Mouse (Mus musculus) activated CD4-positive, CD25-positive, alpha-beta regulatory T cell, adult 4 months (primary cell): ENCODE results near the gene Fgf10. TPM values are rescaled to one million over a fixed set of nuclear protein-coding genes. Genes with fewer than 3 reads are reported as not detected.

Source experiments
- ATAC-seq: one replicate; pipeline ENCODE4 v1.8.0; 2017
- polyA plus RNA-seq, 2 experiments: library from polyadenylated mRNA; unstranded; fragments of 100-300 nt; shearing (Covaris generic); gene quantifications; one replicate each; pipeline ENCODE4 v1.2.1; 2017

The Fgf10 gene
- polyA plus RNA-seq, 2 experiments from 2014 or later, result not detected

DNA sequence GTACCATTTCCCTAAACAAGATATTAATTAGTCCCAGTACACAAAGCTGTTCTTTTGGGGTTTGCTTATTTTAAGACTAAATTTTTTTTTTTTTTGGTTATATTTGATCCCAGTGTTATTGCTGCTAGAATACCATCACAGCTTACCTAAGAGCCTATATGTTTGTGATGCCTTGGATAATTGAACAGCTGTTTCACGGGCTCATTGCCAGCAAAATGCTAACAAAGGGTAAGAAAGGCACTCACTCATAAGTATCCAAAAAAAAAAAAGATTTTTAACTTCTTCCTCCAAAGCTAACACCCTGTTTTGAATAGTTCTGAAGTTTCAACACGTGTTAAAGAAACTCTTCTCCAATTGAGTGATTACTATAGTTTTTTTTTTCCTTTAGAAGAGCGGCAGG, 48.8 kb downstream of the Fgf10 start:
- ATAC-seq, result no peak

- no peak for ATAC-seq
Observed at GRCm38 (mm10) chr13:118721668-118722067, 52.1 kb downstream of the Fgf10 start.

DNA sequence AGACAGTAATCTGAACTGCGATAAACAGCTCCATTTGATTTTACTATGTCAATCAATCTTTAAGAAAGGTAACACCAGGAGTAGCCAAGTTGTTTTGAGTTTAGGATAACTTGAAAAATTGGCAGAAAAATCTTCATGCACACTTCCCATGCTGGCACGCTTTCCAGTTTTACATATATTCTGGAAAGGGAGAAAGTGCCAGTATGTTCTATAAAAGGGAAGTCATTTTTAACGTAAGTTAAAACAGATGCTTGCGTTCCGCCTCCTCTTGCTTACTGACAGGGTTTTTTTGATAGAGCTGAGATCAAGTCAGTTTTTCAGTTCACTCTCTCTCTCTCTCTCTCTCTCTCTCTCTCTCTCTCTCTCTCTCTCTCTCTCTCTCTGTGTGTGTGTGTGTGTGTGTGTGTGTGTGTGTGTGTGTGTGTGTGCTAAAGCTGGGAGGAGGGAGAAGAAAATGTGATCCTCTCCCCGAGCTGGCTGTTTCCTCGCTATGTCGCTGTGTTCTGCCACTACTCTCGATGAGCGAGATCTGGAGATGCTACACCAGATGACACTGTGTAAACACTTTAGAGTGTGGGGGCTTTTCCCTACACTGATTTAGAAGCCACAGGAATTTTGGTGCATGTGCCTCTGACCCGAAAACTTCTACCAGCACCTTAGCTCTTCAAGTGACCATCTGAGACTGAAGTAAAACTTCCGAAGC, 62.4 kb downstream of the Fgf10 start:
- no peak for ATAC-seq

DNA sequence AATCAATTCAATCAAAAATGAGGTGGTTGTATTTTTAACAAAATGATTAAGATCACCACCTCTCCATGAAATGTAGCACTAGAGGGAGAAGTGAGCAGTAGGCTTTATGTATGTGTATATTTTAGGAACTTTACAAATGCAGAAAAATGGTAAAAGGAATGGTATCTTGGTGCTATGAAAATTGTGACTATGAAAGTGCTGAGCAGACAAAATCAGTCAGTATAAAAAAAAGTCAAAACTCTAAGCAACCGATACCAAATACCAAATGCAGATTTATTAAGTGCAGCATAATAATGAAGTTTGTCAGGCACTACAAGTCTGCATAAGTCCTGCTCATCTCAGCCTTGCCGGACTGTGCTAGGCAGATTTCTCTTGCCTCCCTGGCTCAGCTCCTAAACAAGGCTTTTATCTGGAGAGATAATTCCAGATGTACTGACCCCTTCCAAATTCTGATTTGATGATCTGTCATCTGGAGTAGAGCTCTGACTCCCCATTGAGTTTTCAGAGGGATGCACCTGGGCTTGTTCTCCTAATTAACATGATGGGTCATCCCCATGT, 70.3 kb downstream of the Fgf10 start:
- ATAC-seq, result no peak

DNA sequence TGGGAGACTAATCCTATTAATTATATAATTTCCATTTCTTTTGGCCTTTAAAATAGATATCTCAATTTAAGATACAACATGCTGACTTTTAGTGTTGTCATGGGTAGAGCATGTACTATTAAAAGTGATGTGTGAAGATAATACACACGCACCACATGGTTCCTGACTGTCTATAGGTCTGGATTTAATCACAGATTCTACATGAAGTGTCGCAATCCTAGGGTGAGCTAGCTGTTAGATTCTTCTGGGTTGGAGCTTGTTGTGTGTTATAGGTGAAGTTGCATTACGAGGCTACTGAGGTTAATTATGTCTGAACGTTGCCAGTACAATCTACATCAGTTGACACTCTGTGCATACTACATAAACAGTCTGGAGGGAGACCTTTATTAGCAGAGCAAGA, 73.2 kb downstream of the Fgf10 start:
- ATAC-seq, result no peak

- no peak for ATAC-seq
Observed at GRCm38 (mm10) chr13:118744806-118745205, 75.2 kb downstream of the Fgf10 start.

- ATAC-seq, result no peak
Observed at GRCm38 (mm10) chr13:118746427-118746826, 76.8 kb downstream of the Fgf10 start.

DNA sequence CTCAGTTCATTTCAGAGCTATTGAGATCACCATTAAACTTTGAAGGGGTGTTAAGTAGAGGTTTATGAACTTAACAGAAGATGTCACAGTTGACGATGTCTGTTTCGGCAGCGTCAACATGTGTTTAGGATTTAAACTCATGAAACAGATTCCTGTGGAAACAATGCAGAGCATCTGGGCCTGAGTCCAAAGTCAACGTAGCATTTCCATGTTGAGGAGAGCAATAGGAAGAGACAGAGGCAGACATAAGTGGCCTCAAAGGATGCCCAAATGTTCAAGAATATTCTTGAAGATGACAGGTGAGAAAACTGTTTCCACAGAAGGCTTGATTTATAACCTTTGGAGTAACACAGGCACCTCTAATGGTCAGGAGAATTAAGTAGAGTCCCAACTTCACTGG, 84.4 kb downstream of the Fgf10 start:
- no peak for ATAC-seq

GRCm38 (mm10) chr13:118759021-118759420, 89.4 kb downstream of the Fgf10 start:
- no peak for ATAC-seq

DNA sequence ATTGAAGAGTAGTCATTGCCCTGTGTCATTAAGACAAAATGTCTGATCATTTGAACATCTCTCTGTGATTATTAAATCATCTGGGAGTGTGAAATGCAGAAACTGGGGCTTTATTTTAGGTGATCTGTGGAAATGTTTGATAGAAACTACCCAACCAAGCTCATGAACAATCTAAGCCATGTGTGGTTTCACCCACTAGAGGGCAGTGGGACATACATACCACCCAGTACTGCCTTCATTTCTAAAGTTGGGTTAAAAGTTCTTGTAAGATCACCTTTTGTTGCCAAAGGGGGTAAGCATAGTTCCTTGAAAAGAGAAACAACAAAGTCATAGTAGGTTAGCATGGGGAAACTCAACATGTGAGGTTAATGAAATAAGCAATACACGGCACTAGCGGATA, 93.4 kb downstream of the Fgf10 start:
- no peak for ATAC-seq

- no peak for ATAC-seq
Observed at GRCm38 (mm10) chr13:118772188-118772587, 102.6 kb downstream of the Fgf10 start.

DNA sequence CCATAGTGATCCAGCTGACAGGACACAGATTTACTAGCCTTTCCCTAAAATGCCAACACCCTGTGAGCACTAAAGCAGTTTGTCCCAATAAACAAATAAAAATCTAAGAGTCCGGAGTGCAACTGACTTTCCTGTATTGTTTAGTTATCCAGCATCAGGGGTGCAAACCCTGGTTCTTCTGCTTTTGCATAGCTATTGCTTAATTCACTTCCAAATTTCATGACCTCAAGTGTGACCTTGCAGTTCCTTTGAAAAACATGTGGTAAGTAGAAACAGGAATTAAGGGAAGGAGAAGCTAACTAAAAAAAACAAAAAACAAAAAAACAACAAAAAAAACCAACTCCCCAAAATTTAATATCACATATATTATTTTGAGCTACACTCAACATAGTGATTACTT, 105.6 kb downstream of the Fgf10 start:
- no peak for ATAC-seq

DNA sequence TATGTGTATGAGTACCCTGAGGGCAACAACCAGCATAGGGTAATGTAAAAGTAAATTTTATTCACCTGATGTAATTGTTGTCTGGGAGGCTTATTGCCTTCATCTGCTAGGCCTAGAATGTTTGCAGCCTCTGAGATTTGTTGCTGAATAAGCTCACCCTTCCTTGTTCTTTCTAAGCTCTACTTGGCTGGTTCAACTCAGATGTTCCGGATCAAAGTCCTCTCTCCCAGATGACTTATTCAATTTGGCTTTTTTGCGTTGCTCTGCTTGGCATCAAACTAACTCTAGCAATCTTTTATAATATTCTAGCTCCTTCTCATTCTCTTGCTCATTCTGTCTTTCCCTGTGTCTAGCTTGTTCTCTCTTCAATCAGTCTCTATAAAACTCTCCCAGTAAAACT, 109.6 kb downstream of the Fgf10 start:
- ATAC-seq, result no peak

DNA sequence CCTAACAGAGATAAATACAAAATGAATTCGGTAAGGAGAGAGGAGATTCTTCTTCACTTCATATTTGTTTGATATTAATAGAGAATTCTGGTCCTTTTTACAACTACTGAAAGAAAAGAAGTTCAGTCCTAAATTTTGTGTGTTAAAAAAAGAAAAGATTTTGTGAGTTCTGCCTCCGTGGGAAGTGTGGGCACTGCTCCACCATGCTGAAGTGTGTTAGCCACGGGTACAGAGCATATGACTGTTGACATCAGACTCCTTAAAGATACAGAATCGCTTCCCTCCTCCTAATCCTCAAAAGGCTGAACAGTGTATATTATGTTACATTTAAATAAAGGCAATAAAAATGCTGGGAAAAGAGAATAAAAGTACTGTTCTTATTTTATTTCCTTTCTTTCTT, 122.2 kb downstream of the Fgf10 start:
- no peak for ATAC-seq

DNA sequence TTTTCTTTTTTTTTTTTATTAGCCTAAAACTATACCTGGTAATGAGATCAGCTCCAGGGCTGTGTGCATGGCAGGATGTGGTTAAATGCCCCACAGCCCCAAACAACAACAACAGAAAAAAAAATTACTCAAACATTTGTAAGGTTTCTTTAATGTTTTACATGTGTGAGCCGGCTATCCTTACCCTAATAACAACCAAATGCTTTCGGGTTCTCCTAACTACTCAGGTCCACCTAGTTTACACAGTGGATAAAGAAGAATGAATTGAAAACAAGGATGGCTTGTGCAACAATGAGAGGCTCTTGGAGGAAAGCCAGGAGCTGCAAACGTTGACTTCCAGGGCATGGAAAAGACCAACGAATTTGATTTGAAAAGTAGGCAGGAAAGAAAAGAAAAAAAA, 122.6 kb downstream of the Fgf10 start:
- ATAC-seq, result no peak

DNA sequence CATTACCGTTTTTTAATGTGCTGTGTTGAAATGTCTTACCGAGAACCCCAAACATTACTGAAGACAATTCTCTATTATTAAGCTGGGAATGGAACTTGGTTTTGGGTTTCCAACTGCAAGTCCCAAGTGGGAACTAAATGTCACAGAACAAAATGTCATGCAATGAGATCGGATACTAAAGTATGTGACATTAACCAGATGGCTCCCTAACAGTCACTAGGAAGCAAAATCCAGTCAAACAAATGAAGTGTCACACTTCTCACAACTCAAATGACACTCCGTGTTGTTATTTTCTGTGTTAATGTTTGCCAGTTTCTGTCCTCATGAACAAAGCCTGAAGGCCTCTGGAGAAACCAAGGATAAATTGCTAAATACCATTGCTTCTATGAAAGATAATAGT, 130.6 kb downstream of the Fgf10 start:
- ATAC-seq, result no peak

DNA sequence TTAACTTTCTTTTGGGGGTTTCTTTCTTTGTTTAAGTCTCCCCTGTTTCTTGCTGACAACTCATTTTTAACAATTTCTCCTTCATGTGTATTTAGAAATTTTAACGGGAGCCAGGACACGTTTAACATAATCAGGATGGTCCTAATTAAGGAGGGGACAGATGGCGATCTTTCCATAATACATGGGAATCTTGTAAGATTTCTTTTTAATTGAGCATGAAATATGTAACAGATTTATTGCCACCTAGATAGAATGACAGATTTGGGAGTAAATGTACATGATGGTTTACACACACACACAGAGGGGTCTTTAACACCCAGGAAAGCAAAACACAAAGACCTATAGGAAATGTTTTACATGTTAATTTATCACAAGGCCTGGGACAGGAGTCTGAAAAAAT, 137.1 kb downstream of the Fgf10 start:
- no peak for ATAC-seq

DNA sequence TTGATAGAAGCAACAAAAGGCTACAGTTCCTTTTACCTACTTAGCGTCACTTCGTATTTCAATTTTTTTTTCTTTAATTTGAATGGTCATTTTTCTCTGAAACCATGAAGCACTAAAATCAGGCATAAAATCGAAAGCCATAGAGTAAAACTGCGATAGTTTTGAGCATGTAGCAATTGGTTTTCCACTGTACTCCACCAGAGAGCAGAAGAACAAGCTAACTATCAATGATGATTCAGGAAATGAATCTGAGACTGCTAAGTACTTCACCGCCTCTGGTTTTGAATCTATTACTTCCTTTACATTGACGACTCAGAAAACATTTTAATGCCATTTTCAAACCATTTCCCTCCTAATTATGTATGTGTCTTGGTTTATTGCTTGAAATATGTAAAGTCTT, 150.2 kb downstream of the Fgf10 start:
- no peak for ATAC-seq

GRCm38 (mm10) chr13:118823113-118823512, 153.5 kb downstream of the Fgf10 start:
- ATAC-seq, result no peak

- ATAC-seq, result no peak
Observed at GRCm38 (mm10) chr13:118825102-118825501, 155.5 kb downstream of the Fgf10 start.

DNA sequence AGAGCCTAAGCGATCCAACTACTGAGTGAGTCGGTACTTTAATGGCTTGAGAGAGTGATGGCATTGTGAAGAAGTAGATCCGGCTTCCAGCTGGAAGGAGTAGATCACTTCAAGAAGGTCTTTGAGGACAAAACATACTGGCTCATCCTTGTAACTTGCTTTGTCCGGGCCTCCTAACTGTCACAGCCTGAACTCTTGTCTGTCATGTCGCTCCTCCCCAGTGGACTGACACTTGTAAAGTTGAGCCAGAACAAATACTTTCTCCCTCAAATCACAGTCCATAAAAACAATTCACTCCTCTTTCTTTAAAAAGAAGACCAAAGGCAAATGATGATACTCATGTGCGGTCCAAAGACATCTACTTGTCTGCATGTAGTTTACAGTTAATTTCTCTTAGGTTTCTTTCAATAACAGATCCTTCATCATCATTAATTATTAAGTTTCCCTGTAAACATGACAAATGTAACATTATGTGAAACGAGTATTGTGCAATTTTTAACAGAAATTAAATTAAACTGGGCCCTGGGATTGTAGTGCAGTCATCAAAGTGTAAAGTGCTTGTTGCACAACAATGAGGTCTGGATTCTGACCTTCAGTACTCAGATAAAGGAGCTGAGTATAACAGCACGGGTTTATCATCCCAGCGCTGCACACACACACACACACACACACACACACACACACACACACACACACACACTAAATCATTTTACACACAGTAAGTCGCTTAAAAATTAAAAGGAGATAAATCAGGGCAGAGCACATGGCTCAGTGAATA, 159.2 kb downstream of the Fgf10 start:
- no peak for ATAC-seq

- no peak for ATAC-seq
Observed at GRCm38 (mm10) chr13:118834021-118834420, 164.4 kb downstream of the Fgf10 start.

DNA sequence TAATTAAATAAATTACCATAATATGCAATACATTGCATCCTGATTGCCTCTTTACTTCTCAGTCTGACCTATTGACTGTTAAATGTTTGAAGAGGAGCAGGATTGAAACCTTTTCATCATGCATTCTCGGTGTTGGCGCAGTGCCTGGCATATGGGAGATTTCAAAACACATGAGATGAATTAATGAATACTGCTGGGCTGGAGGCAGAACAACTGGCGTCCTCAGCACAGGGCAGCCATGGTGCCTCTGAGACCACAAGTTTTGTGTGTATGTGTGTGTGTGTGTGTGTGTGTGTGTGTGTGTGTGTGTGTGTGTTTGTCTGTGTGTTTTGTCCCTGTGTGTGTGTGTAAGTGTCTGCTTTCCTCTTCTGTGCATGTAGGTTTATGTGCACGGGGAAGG, 165.5 kb downstream of the Fgf10 start:
- ATAC-seq, result no peak
